ENCODE assay signal across 7 mouse cellular contexts in the genomic region with DNA sequence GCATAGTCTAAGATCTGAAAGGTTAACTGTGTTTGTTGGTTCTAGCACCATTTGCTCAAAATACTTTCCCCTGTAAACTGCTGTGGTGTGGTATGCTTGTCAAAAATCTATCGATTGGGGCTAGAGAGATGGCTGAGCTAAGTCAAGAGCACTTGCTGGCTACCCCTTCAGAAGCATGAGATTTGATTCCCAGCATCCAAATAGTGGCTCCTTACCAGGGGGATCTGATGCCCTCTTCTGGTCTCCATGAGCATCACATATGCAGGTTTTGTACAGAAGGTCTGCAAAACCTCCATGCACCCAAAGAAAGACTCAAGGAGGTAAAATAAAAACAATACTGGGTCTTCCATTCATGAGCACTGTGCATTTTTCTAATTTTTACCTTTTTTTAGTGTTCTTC. TPM values are rescaled to one million over a fixed set of nuclear protein-coding genes. Genes with fewer than 3 reads are reported as not detected.
A peak's percentile ranks its signal among the peaks of the same experiment; 100 is the strongest.
DNase-seq lines count a peak whose midpoint lies in the region; ATAC-seq and TF ChIP-seq lines count a peak whose summit lies in the region.

No protein-coding gene starts in this region.

- intact Hi-C loops in left cerebral cortex, postnatal 4 days (cut with DNase I): no loop called here

- H3K36me3 ChIP-seq in limb, embryonic 11.5 days (ENCODE audit: control insufficient read depth, insufficient read depth, low read length): no peaks in the 10 kb centered on the region
- H3K36me3 ChIP-seq in limb, embryonic 10.5 days: no peaks in the 10 kb centered on the region

- H3K4me2 ChIP-seq in limb, embryonic 11.5 days (ENCODE audit: low read depth, severe bottlenecking): no peak overlapping the region

- no peak overlapping the region for H3K4me3 ChIP-seq in limb, embryonic 11.5 days (ENCODE audit: low read depth, low read length)
- no peak overlapping the region for H3K4me3 ChIP-seq in limb, embryonic 10.5 days

- no peaks in the 10 kb centered on the region for H3K4me1 ChIP-seq in limb, embryonic 11.5 days (ENCODE audit: control insufficient read depth, insufficient read depth, low read length)
- peaks cover 11% of the 10 kb centered on the region for H3K4me1 ChIP-seq in limb, embryonic 10.5 days

- no peak overlapping the region for H3K27ac ChIP-seq in limb, embryonic 11.5 days (replicated peaks; ENCODE audit: low read depth, low read length)
- no peak overlapping the region for H3K27ac ChIP-seq in limb, embryonic 10.5 days

- peak; percentile 66; the same call in 1 of the 2 replicates for TF ChIP-seq CTCF in brain, embryonic 14.5 days (IDR thresholded peaks at IDR 0.05; ENCODE audit: borderline replicate concordance, extremely low read depth, insufficient read depth, insufficient read length)

- no peak overlapping the region for H3K9ac ChIP-seq in limb, embryonic 11.5 days (ENCODE audit: low read length)

- DNase-seq in limb, embryonic 11.5 days (ENCODE audit: low spot score): peak; percentile 51
- DNase-seq in limb, embryonic 10.5 days (ENCODE audit: low spot score): no peak
- DNase-seq in MN1 (ENCODE audit: low spot score): peak; percentile 70
- DNase-seq in brain, embryonic 14.5 days (ENCODE audit: low read depth): peak; percentile 82
- peak; percentile 57 for DNase-seq in forelimb bud, embryonic 11.5 days (ENCODE audit: low read depth, low spot score)
- DNase-seq in left cerebral cortex, postnatal 4 days: peak; percentile 35
- DNase-seq in telencephalon, adult 2 months (ENCODE audit: low read depth, low spot score): peak; percentile 33

- no peak for TF ChIP-seq POLR2A in brain, embryonic 14.5 days (IDR thresholded peaks at IDR 0.05; ENCODE audit: borderline replicate concordance, extremely low read depth, insufficient read depth, insufficient read length, poor library complexity, severe bottlenecking)

- no peaks in the 10 kb centered on the region for H3K9me3 ChIP-seq in limb, embryonic 11.5 days (ENCODE audit: control insufficient read depth, low read length)
- H3K9me3 ChIP-seq in limb, embryonic 10.5 days (replicated peaks): no peaks in the 10 kb centered on the region

- no peak for ATAC-seq in limb, embryonic 11.5 days (ENCODE audit: insufficient number of reproducible peaks, low FRiP score, low TSS enrichment, low read depth)

- no peaks in the 10 kb centered on the region for H3K27me3 ChIP-seq in limb, embryonic 11.5 days (ENCODE audit: control insufficient read depth, insufficient read depth, low read length)
- no peaks in the 10 kb centered on the region for H3K27me3 ChIP-seq in limb, embryonic 10.5 days (ENCODE audit: low read depth, poor library complexity, severe bottlenecking)

- 22% methylated on average over 1 of the region's 1 CpGs for WGBS in limb, embryonic 11.5 days
- WGBS in limb, embryonic 10.5 days: 11% methylated on average over 1 of the region's 1 CpGs

RNA-seq across cellular contexts. Expression of a gene that starts 1.7 kb away (rescaled TPM):
- 81.3 and 82.3 TPM in 2 replicates for polyA plus RNA-seq in limb, embryonic 11.5 days (2014; fragmentation: Nextera tagmentation; extraction: Ambion mirVana)
- 71.8 and 78.0 TPM in 2 replicates for polyA plus RNA-seq in limb, embryonic 10.5 days (2016; fragmentation: Nextera tagmentation; extraction: Ambion mirVana)
- polyA plus RNA-seq in brain, embryonic 14.5 days (2012; rRNA removed): 24.6 and 28.0 TPM in 2 replicates
- 10 to 100 TPM; 37.4 to 41.2 TPM for total RNA-seq in left cerebral cortex, postnatal 4 days (2021)

RNA-seq across cellular contexts. Expression of a gene that starts 38.7 kb away (rescaled TPM):
- 30.2 and 34.5 TPM in 2 replicates for polyA plus RNA-seq in limb, embryonic 11.5 days (2014; fragmentation: Nextera tagmentation; extraction: Ambion mirVana)
- 30.9 and 31.6 TPM in 2 replicates for polyA plus RNA-seq in limb, embryonic 10.5 days (2016; fragmentation: Nextera tagmentation; extraction: Ambion mirVana)
- polyA plus RNA-seq in brain, embryonic 14.5 days (2012; rRNA removed): 28.3 and 29.9 TPM in 2 replicates
- total RNA-seq in left cerebral cortex, postnatal 4 days (2021): 10 to 100 TPM; 22.4 to 23.6 TPM

RNA-seq across cellular contexts. Expression of a gene that starts 39.0 kb away (rescaled TPM):
- polyA plus RNA-seq in limb, embryonic 11.5 days (2014; fragmentation: Nextera tagmentation; extraction: Ambion mirVana): 0.99 and 1.5 TPM in 2 replicates
- 0.89 and 1.1 TPM in 2 replicates for polyA plus RNA-seq in limb, embryonic 10.5 days (2016; fragmentation: Nextera tagmentation; extraction: Ambion mirVana)
- 0.95 and 0.97 TPM in 2 replicates for polyA plus RNA-seq in brain, embryonic 14.5 days (2012; rRNA removed)
- 1 to 10 TPM; 1.2 TPM for total RNA-seq in left cerebral cortex, postnatal 4 days (2021)

RNA-seq across cellular contexts. Expression of a gene that starts 39.0 kb away (rescaled TPM):
- 3.9 and 4.3 TPM in 2 replicates for polyA plus RNA-seq in limb, embryonic 11.5 days (2014; fragmentation: Nextera tagmentation; extraction: Ambion mirVana)
- 2.4 and 2.5 TPM in 2 replicates for polyA plus RNA-seq in limb, embryonic 10.5 days (2016; fragmentation: Nextera tagmentation; extraction: Ambion mirVana)
- 3.1 and 3.6 TPM in 2 replicates for polyA plus RNA-seq in brain, embryonic 14.5 days (2012; rRNA removed)
- total RNA-seq in left cerebral cortex, postnatal 4 days (2021): 1 to 10 TPM; 6.1 to 9.0 TPM
